Mouse (Mus musculus): ENCODE measurements around the gene Htt. TPM values are rescaled to one million over a fixed set of nuclear protein-coding genes. Genes with fewer than 3 reads are reported as not detected.

Gene Htt
- polyA plus RNA-seq (2014; fragmentation: Illumina TruSeq; extraction: RNeasy Lipid Tissue Mini Kit (QIAGEN cat#74804); ENCODE audit: low read depth, low replicate concordance): 11.2 TPM

DNA sequence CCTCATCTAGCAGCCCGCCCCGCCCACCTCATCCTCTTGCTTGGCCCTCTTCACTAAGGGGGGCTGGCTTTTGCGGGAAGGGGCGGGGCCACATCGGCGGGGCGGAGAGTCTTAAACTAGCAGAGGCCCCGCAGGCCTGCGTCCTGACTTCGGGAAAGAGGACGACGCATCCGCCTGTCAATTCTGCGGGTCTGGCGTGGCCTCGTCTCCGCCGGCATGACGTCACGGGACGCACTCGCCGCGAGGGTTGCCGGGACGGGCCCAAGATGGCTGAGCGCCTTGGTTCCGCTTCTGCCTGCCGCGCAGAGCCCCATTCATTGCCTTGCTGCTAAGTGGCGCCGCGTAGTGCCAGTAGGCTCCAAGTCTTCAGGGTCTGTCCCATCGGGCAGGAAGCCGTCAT, at the start of gene Htt:
TSS of gene Htt (plus strand) at position 232 of the 400 bp plus-strand sequence.

DNA sequence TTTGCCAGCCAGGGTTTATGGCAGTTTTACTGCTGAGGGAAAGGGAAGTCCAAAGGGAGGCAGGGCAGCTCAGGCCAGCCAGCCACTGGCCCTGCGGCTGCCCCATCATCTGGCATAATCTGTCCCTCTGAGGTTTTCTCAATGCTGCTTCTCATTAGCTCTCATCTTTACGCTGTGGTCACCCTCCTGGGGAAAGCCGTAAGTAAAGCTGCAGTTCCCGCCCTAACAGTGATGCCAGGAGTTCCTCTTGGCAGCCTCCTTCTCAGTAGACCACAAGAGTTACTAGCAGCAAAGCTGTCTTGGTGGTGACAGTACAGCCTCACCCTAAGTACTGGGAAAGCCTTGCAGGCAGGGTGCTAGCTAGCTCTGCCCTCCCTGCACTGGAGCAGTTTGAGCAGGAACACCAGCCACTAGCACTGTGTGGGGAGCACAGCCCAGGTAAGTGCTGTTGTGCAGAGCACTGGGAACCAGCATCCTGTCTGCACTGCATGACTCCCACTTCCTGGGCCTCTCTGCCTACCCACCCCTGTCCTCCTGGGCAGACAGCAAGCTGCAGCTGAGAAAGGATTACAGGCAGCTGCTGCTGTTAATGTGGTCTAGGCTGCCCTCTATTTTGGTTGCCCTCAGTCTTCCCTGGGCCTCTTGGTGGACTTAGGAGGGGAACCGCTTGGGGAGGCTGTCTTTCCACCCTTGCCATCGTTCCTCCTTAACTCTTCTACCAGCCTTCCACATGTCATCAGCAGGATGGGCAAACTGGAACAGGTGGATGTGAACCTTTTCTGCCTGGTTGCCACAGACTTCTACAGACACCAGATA, 146.6 kb downstream of the Htt start, which contains the start of gene Msantd1:
TSS of gene Msantd1 (plus strand) at position 103 of the 816 bp plus-strand sequence.

DNA sequence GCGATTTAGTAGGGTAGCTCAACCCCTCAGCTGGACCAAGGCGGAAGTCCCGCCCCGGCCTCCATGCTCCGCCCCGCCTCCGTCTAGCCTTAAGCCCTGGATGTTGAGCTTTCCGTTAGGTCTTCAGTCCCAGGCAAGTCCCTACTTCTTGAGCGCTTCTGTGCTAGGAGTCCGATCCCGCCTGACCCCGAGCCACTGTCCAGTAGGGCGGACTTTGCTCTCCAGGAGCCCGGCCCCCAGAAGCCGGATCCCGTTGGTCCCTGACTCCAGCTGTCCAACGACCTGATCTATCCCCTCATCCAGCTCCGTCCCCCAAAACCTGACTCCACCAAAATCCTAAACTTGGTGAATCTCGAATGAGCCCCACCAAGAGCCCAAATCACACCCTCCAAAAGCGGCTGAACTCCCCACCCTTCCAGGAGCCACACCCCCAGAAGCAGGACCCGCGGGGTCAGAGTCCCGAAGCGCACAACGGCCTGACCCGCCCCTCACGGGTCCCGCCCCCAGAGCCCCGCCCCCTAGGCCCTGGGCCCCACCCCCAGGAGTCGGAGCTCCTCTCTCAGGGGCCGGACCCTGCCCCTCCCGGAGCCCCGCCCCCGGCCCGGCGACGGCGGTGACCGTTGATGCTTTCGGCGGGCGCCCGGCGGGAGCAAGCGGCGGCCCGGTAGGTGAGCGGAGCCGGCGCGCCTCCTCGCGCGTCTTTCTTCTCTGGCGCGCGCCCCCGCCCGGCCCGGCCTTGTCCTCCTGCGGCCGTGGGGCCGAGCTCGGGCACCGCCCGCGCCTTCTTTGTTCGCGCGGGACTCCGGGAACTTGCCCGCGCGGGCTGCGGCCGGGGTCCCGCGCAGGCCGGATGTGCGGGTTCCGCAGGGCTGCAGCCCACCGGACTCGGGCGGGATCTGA, 187.6 kb downstream of the Htt start, which contains the start of gene Rgs12:
TSS of gene Rgs12 (plus strand) at position 585 of the 900 bp plus-strand sequence.

Other genes with a start within 250 kb of the Htt start
- 11.1 TPM for gene Tnip2, start 247.7 kb upstream of the Htt start, polyA plus RNA-seq (2014; fragmentation: Illumina TruSeq; extraction: RNeasy Lipid Tissue Mini Kit (QIAGEN cat#74804); ENCODE audit: low read depth, low replicate concordance)
- gene Sh3bp2, start 235.9 kb upstream of the Htt start, polyA plus RNA-seq (2014; fragmentation: Illumina TruSeq; extraction: RNeasy Lipid Tissue Mini Kit (QIAGEN cat#74804); ENCODE audit: low read depth, low replicate concordance): 1.1 TPM
- 177 TPM for gene Add1, start 188.1 kb upstream of the Htt start, polyA plus RNA-seq (2014; fragmentation: Illumina TruSeq; extraction: RNeasy Lipid Tissue Mini Kit (QIAGEN cat#74804); ENCODE audit: low read depth, low replicate concordance)
- 1.2 TPM for gene Mfsd10, start 124.5 kb upstream of the Htt start, polyA plus RNA-seq (2014; fragmentation: Illumina TruSeq; extraction: RNeasy Lipid Tissue Mini Kit (QIAGEN cat#74804); ENCODE audit: low read depth, low replicate concordance)
- gene Nop14, start 101.6 kb upstream of the Htt start, polyA plus RNA-seq (2014; fragmentation: Illumina TruSeq; extraction: RNeasy Lipid Tissue Mini Kit (QIAGEN cat#74804); ENCODE audit: low read depth, low replicate concordance): 19.7 TPM
- 8.1 TPM for gene Grk4, start 101.4 kb upstream of the Htt start, polyA plus RNA-seq (2014; fragmentation: Illumina TruSeq; extraction: RNeasy Lipid Tissue Mini Kit (QIAGEN cat#74804); ENCODE audit: low read depth, low replicate concordance)
- gene Msantd1, start 146.3 kb downstream of the Htt start, polyA plus RNA-seq (2014; fragmentation: Illumina TruSeq; extraction: RNeasy Lipid Tissue Mini Kit (QIAGEN cat#74804); ENCODE audit: low read depth, low replicate concordance): not detected
- 7.9 TPM for gene Rgs12, start 187.7 kb downstream of the Htt start, polyA plus RNA-seq (2014; fragmentation: Illumina TruSeq; extraction: RNeasy Lipid Tissue Mini Kit (QIAGEN cat#74804); ENCODE audit: low read depth, low replicate concordance)